9 mouse cellular contexts compared by ENCODE assay signal in genomic region chr11:97817379-97817778, GRCm38 (mm10). TPM values are rescaled to one million over a fixed set of nuclear protein-coding genes. Genes with fewer than 3 reads are reported as not detected.
DNase-seq lines count a peak whose midpoint lies in the region; ATAC-seq lines count a peak whose summit lies in the region.
"Had no signal": no experiment of that assay in that cellular context is flagged by ENCODE, and none has a peak within 500 bp of the region (broad histone marks: within the 10 kb centered on the region; RNA-seq: fewer than 3 reads in every experiment).

No protein-coding gene starts in this region.

- no peak for DNase-seq in hindbrain, embryonic 10.5 days (ENCODE audit: low spot score)
- peak; percentile 72 for DNase-seq in ZHBTc4 (ENCODE audit: low read depth, low spot score)
- no peak for DNase-seq in intestine, embryonic 14.5 days (ENCODE audit: low spot score)
- DNase-seq in gastrocnemius, adult 18-20 months (ENCODE audit: low spot score), result no peak
- DNase-seq in retina, embryonic 14.5 days (ENCODE audit: low spot score), result no peak
- DNase-seq: forebrain, postnatal 0 days had no signal

- H3K27ac ChIP-seq in hindbrain, embryonic 10.5 days, result peak overlapping the region; percentile 91
- no peak overlapping the region for H3K27ac ChIP-seq in hindbrain, embryonic 16.5 days (ENCODE audit: low read depth, low read length)
- 0 out of 2 replicates have a peak overlapping the region, but pooled peaks have one; percentile 16 for H3K27ac ChIP-seq in intestine, embryonic 14.5 days (ENCODE audit: low read depth)
- H3K27ac ChIP-seq in liver, embryonic 15.5 days (replicated peaks), result peak overlapping the region; percentile 24; the same call in 1 of the 2 replicates

- peaks cover 43% of the 10 kb centered on the region for H3K36me3 ChIP-seq in hindbrain, embryonic 10.5 days
- peaks cover 13% of the 10 kb centered on the region for H3K36me3 ChIP-seq in hindbrain, embryonic 16.5 days (ENCODE audit: control insufficient read depth, insufficient read depth, low read length)
- H3K36me3 ChIP-seq in intestine, embryonic 14.5 days (ENCODE audit: control insufficient read depth, insufficient read depth, low read length), result peaks cover 85% of the 10 kb centered on the region
- peaks cover 11% of the 10 kb centered on the region for H3K36me3 ChIP-seq in liver, embryonic 15.5 days (replicated peaks)

- no peak overlapping the region for H3K9ac ChIP-seq in hindbrain, embryonic 16.5 days (ENCODE audit: low read depth, low read length)
- no peak overlapping the region for H3K9ac ChIP-seq in intestine, embryonic 14.5 days (ENCODE audit: low read length)
- no peak overlapping the region for H3K9ac ChIP-seq in liver, embryonic 15.5 days
- H3K9ac ChIP-seq: forebrain, postnatal 0 days had no signal

- H3K4me3 ChIP-seq in hindbrain, embryonic 10.5 days, result no peak overlapping the region
- no peak overlapping the region for H3K4me3 ChIP-seq in hindbrain, embryonic 16.5 days (ENCODE audit: low read length)
- H3K4me3 ChIP-seq in intestine, embryonic 14.5 days (ENCODE audit: low read depth, low read length), result no peak overlapping the region
- H3K4me3 ChIP-seq in liver, embryonic 15.5 days (replicated peaks), result no peak overlapping the region

- no peaks in the 10 kb centered on the region for H3K9me3 ChIP-seq in hindbrain, embryonic 10.5 days
- H3K9me3 ChIP-seq in hindbrain, embryonic 16.5 days (ENCODE audit: control insufficient read depth, low read length), result no peaks in the 10 kb centered on the region
- no peaks in the 10 kb centered on the region for H3K9me3 ChIP-seq in intestine, embryonic 14.5 days (ENCODE audit: control insufficient read depth, low read length)
- no peaks in the 10 kb centered on the region for H3K9me3 ChIP-seq in liver, embryonic 15.5 days (replicated peaks)

- WGBS in hindbrain, embryonic 10.5 days, result 29% methylated on average over 5 of the region's 5 CpGs
- WGBS in hindbrain, embryonic 16.5 days, result 51% methylated on average over 5 of the region's 5 CpGs
- WGBS in intestine, embryonic 14.5 days, result 36% methylated on average over 5 of the region's 5 CpGs
- 6% methylated on average over 5 of the region's 5 CpGs for WGBS in liver, embryonic 15.5 days (ENCODE audit: insufficient replicate concordance)

- no peak overlapping the region for H3K4me2 ChIP-seq in hindbrain, embryonic 16.5 days (ENCODE audit: low read length)
- H3K4me2 ChIP-seq in intestine, embryonic 14.5 days (ENCODE audit: low read length), result no peak overlapping the region
- peak overlapping the region; percentile 33; the same call in 1 of the 2 replicates for H3K4me2 ChIP-seq in liver, embryonic 15.5 days

- no peaks in the 10 kb centered on the region for H3K27me3 ChIP-seq in hindbrain, embryonic 10.5 days (ENCODE audit: insufficient read depth, poor library complexity, severe bottlenecking)
- H3K27me3 ChIP-seq in hindbrain, embryonic 16.5 days (replicated peaks; ENCODE audit: control insufficient read depth, insufficient read depth, low read length), result no peaks in the 10 kb centered on the region
- H3K27me3 ChIP-seq in intestine, embryonic 14.5 days (replicated peaks; ENCODE audit: control insufficient read depth, insufficient read depth, low read length), result no peaks in the 10 kb centered on the region
- H3K27me3 ChIP-seq in liver, embryonic 15.5 days, result no peaks in the 10 kb centered on the region

- no peak for ATAC-seq in hindbrain, embryonic 16.5 days
- 0 out of 2 replicates have a peak, but pooled peaks have one; percentile 33 for ATAC-seq in intestine, embryonic 14.5 days (replicated peaks; ENCODE audit: low FRiP score, low TSS enrichment, low read depth)
- peak; percentile 38; the same call in 1 of the 2 replicates for ATAC-seq in liver, embryonic 15.5 days (ENCODE audit: insufficient read depth)
- no peak for ATAC-seq in megakaryocyte, adult 5-6 weeks (ENCODE audit: poor library complexity, severe bottlenecking)
- ATAC-seq: forebrain, postnatal 0 days had no signal

- H3K4me1 ChIP-seq in hindbrain, embryonic 10.5 days (replicated peaks), result peaks cover 88% of the 10 kb centered on the region
- H3K4me1 ChIP-seq in hindbrain, embryonic 16.5 days (ENCODE audit: control insufficient read depth, insufficient read depth, low read depth, low read length), result peaks cover 41% of the 10 kb centered on the region
- peaks cover 42% of the 10 kb centered on the region for H3K4me1 ChIP-seq in intestine, embryonic 14.5 days (replicated peaks; ENCODE audit: control insufficient read depth, insufficient read depth, low read length)
- peaks cover 97% of the 10 kb centered on the region for H3K4me1 ChIP-seq in liver, embryonic 15.5 days (replicated peaks)

RNA-seq across cellular contexts. Expression of gene Lasp1, which starts 18.6 kb away (rescaled TPM):
- 77.7 and 90.1 TPM in 2 replicates for polyA plus RNA-seq in hindbrain, embryonic 10.5 days (2016; fragmentation: Nextera tagmentation; extraction: Ambion mirVana)
- polyA plus RNA-seq in hindbrain, embryonic 16.5 days (2015; fragmentation: Nextera tagmentation; extraction: Ambion mirVana), result 176 and 191 TPM in 2 replicates
- polyA plus RNA-seq in intestine, embryonic 14.5 days (2014; fragmentation: Nextera tagmentation; extraction: Ambion mirVana), result 85.1 and 88.6 TPM in 2 replicates
- polyA plus RNA-seq in liver, embryonic 15.5 days (2015; fragmentation: Nextera tagmentation; extraction: Ambion mirVana), result 31.4 and 36.7 TPM in 2 replicates
- 121 and 128 TPM in 2 replicates for total RNA-seq in megakaryocyte, adult 5-6 weeks (2015)
- total RNA-seq in megakaryocyte, adult 5-6 weeks (2017), result 315 and 351 TPM in 2 replicates
- 10 to 100 TPM; 10.0 to 19.2 TPM for total RNA-seq in gastrocnemius, adult 18-20 months (2021)

RNA-seq across cellular contexts. Expression of gene B230217C12Rik, which starts 23.2 kb away (rescaled TPM):
- 10.0 and 12.3 TPM in 2 replicates for polyA plus RNA-seq in hindbrain, embryonic 10.5 days (2016; fragmentation: Nextera tagmentation; extraction: Ambion mirVana)
- polyA plus RNA-seq in hindbrain, embryonic 16.5 days (2015; fragmentation: Nextera tagmentation; extraction: Ambion mirVana), result 38.2 and 40.7 TPM in 2 replicates
- polyA plus RNA-seq in intestine, embryonic 14.5 days (2014; fragmentation: Nextera tagmentation; extraction: Ambion mirVana), result 8.1 and 9.5 TPM in 2 replicates
- polyA plus RNA-seq in liver, embryonic 15.5 days (2015; fragmentation: Nextera tagmentation; extraction: Ambion mirVana), result 0.30 and 0.39 TPM in 2 replicates
- 2.3 and 2.5 TPM in 2 replicates for total RNA-seq in megakaryocyte, adult 5-6 weeks (2015)
- 0.33 and 0.45 TPM in 2 replicates for total RNA-seq in megakaryocyte, adult 5-6 weeks (2017)
- total RNA-seq in gastrocnemius, adult 18-20 months (2021), result under 1 TPM; 0.19 to 0.34 TPM

RNA-seq across cellular contexts. Expression of gene Rpl23, which starts 35.1 kb away (rescaled TPM):
- polyA plus RNA-seq in hindbrain, embryonic 10.5 days (2016; fragmentation: Nextera tagmentation; extraction: Ambion mirVana), result 381 and 439 TPM in 2 replicates
- polyA plus RNA-seq in hindbrain, embryonic 16.5 days (2015; fragmentation: Nextera tagmentation; extraction: Ambion mirVana), result 252 and 268 TPM in 2 replicates
- 752 and 786 TPM in 2 replicates for polyA plus RNA-seq in intestine, embryonic 14.5 days (2014; fragmentation: Nextera tagmentation; extraction: Ambion mirVana)
- 185 and 242 TPM in 2 replicates for polyA plus RNA-seq in liver, embryonic 15.5 days (2015; fragmentation: Nextera tagmentation; extraction: Ambion mirVana)
- 1,123 and 1,179 TPM in 2 replicates for total RNA-seq in megakaryocyte, adult 5-6 weeks (2015)
- total RNA-seq in megakaryocyte, adult 5-6 weeks (2017), result 895 and 904 TPM in 2 replicates
- 100 to 1,000 TPM; 426 to 450 TPM for total RNA-seq in gastrocnemius, adult 18-20 months (2021)

RNA-seq across cellular contexts. Expression of gene 1700001P01Rik, which starts 41.7 kb away (rescaled TPM):
- 0.37 and 0.80 TPM in 2 replicates for polyA plus RNA-seq in hindbrain, embryonic 10.5 days (2016; fragmentation: Nextera tagmentation; extraction: Ambion mirVana)
- 0.44 and 0.91 TPM in 2 replicates for polyA plus RNA-seq in hindbrain, embryonic 16.5 days (2015; fragmentation: Nextera tagmentation; extraction: Ambion mirVana)
- 0.31 TPM in 2 replicates for polyA plus RNA-seq in intestine, embryonic 14.5 days (2014; fragmentation: Nextera tagmentation; extraction: Ambion mirVana)
- polyA plus RNA-seq in liver, embryonic 15.5 days (2015; fragmentation: Nextera tagmentation; extraction: Ambion mirVana), result not detected in 2 replicates
- total RNA-seq in megakaryocyte, adult 5-6 weeks (2015), result not detected in 2 replicates
- not detected in 2 replicates for total RNA-seq in megakaryocyte, adult 5-6 weeks (2017)
- total RNA-seq in gastrocnemius, adult 18-20 months (2021), result not detected
- total RNA-seq: forebrain, postnatal 0 days had no signal

RNA-seq across cellular contexts. Expression of gene Cwc25, which starts 51.0 kb away (rescaled TPM):
- polyA plus RNA-seq in hindbrain, embryonic 10.5 days (2016; fragmentation: Nextera tagmentation; extraction: Ambion mirVana), result 19.4 and 20.6 TPM in 2 replicates
- polyA plus RNA-seq in hindbrain, embryonic 16.5 days (2015; fragmentation: Nextera tagmentation; extraction: Ambion mirVana), result 14.1 and 16.2 TPM in 2 replicates
- 10.5 and 11.8 TPM in 2 replicates for polyA plus RNA-seq in intestine, embryonic 14.5 days (2014; fragmentation: Nextera tagmentation; extraction: Ambion mirVana)
- polyA plus RNA-seq in liver, embryonic 15.5 days (2015; fragmentation: Nextera tagmentation; extraction: Ambion mirVana), result 5.4 and 5.8 TPM in 2 replicates
- total RNA-seq in megakaryocyte, adult 5-6 weeks (2015), result 11.1 and 11.8 TPM in 2 replicates
- 21.0 and 22.4 TPM in 2 replicates for total RNA-seq in megakaryocyte, adult 5-6 weeks (2017)
- 1 to 10 TPM; 5.2 to 5.9 TPM for total RNA-seq in gastrocnemius, adult 18-20 months (2021)

Comparison
In these comparisons a context has a peak if more than half of its experiments do, and no peak if none do; other contexts are left out.
1. ATAC-seq: peak in intestine, embryonic 14.5 days (single experiment) and liver, embryonic 15.5 days (single experiment); none in hindbrain, embryonic 16.5 days (single experiment) and megakaryocyte, adult 5-6 weeks (single experiment).